Mouse (Mus musculus) testis, adult 2 months (tissue): Measurements from ENCODE around the gene Ell.

Experiments
- CTCF ChIP-seq: fragments of 200-500 bp; IDR thresholded peaks from 2 replicates; pipeline ENCODE4 v1.5.1; 2012; ENCODE audit warnings: low read depth, mild to moderate bottlenecking, inconsistent platforms, low read length, moderate library complexity; ENCODE audit not compliant: control insufficient read depth, insufficient read depth, insufficient replicate concordance
- POLR2A ChIP-seq: fragments of 200-500 bp; IDR thresholded peaks from 2 replicates; pipeline ENCODE4 v1.6.1; 2012; ENCODE audit warnings: low read depth, mild to moderate bottlenecking, inconsistent platforms, low read length, moderate library complexity; ENCODE audit not compliant: control insufficient read depth

- no peak for TF ChIP-seq CTCF
- TF ChIP-seq POLR2A, result no peak
These were observed 21.3 kb downstream of the Ell start for GRCm38 (mm10) chr8:70560564-70560963.
